Mouse (Mus musculus) olfactory bulb, adult 2 months (tissue): Measurements from ENCODE around the gene Slc35a1. TPM values are rescaled to one million over a fixed set of nuclear protein-coding genes. Genes with fewer than 3 reads are reported as not detected.
"Not testable (repeated sequence)": the region's sequence is repeated elsewhere in the genome, so short reads cannot be mapped to it uniquely, and the experiment has no call there.

Source experiments
- H3K27ac ChIP-seq: fragments of 200-500 bp; 2 replicates; pipeline ENCODE4 v1.5.1; 2012; ENCODE audit warnings: low read depth, low read length; ENCODE audit not compliant: insufficient read depth
- H3K4me1 ChIP-seq: fragments of 200-500 bp; 2 replicates; pipeline ENCODE4 v1.6.1; 2012; ENCODE audit warnings: low read length; ENCODE audit not compliant: control insufficient read depth, insufficient read depth
- H3K4me3 ChIP-seq: fragments of 200-500 bp; 2 replicates; pipeline ENCODE4 v1.5.1; 2012; ENCODE audit warnings: mild to moderate bottlenecking, low read depth, low read length, moderate library complexity; ENCODE audit not compliant: insufficient read depth
- CTCF ChIP-seq: fragments of 200-500 bp; IDR thresholded peaks from 2 replicates; pipeline ENCODE4 v1.5.1; 2012; ENCODE audit warnings: low read depth, mild to moderate bottlenecking, low read length, moderate library complexity; ENCODE audit not compliant: insufficient read depth
- POLR2A ChIP-seq: fragments of 200-500 bp; IDR thresholded peaks from 2 replicates; pipeline ENCODE4 v1.6.1; 2012; ENCODE audit warnings: mild to moderate bottlenecking, low read depth, low read length, moderate library complexity; ENCODE audit not compliant: insufficient read depth
- WGBS: fragments of 180-500 bp; shearing (Covaris S2); methylation state at CpG from one replicate; pipeline ENCODE4 v1.1.7; 2018; 5-methylcytosine and 5-hydroxymethylcytosine counted together
- polyA plus RNA-seq: library from polyadenylated mRNA; stranded (reverse); fragments of >200 nt; gene quantifications from 2 replicates; pipeline ENCODE4 v1.2.4, GENCODE M21; 2012; ENCODE audit warnings: low replicate concordance; ENCODE audit not compliant: missing spikeins, insufficient read depth, insufficient read length

The Slc35a1 gene
- not detected in 2 replicates for polyA plus RNA-seq

DNA sequence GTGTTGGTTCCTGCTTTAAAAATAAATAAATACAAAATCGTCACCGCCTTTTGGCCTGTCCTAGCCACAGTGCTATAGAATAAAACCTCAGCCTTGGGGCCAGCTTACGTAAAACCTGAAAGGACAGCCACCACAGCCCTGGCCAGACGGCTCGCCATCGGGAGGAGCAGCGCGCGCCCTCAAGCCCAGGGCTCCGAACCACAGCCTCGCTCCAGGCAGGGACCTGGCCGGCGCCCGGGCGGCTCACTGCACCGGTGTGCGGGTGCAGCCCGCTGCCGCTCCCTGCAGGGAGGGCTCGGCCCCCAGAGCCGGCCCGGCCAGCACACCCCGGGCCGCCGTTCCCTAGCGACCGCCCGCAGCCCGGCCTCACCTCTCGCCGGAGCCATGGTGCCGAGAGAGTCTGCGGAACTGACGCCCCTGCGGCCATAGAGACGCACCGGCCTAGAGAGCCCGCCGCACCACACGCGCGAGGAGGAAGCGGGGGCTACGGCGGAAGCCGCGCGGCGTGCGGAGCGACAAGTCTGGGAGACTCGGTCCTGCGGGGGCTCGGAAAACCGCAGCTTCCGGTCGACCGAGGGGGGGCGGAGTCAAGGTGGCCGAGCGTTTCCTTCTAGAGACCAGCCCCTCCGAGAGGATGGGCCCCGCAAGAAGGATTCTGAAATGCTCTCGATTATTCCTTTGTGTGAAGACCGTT is at the start of gene Slc35a1:
Slc35a1 (minus strand) TSS at position 565 of the 694 bp plus-strand sequence.
- under 1% methylated on average over 65 of the region's 65 CpGs for WGBS
- Histone ChIP-seq H3K4me3 (peak within 1 kb of the TSS; percentile 79), H3K4me1 (peaks cover 2% of the 10 kb centered on the region; the same call in 1 of the 2 replicates), H3K27ac (peak within 1 kb of the TSS; percentile 66)
- TF ChIP-seq CTCF = no peak
- peak; percentile 75 for TF ChIP-seq POLR2A

DNA sequence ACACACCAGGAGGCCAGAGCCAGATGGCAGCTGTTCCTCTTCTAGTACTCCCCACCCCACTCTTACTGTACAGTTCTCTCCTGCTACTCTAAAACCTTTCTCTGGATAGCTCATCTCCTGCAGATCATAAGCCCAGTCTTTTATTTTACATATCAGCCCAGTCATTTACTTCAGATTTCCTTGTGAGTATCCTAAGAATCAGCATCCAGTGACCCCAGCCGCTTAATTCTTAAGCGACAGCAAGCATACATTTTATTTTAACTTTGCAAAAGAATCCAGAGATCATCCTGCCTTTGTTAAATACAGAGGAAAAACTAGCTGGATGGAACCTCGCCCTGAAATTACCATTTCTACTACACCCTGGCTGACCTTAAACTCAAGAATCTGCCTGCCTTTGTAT is 47.2 kb upstream of the Slc35a1 start:
- WGBS = 75% methylated on average over 3 of the region's 3 CpGs
- peaks cover 6% of the 10 kb centered on the region for H3K4me1 ChIP-seq

DNA sequence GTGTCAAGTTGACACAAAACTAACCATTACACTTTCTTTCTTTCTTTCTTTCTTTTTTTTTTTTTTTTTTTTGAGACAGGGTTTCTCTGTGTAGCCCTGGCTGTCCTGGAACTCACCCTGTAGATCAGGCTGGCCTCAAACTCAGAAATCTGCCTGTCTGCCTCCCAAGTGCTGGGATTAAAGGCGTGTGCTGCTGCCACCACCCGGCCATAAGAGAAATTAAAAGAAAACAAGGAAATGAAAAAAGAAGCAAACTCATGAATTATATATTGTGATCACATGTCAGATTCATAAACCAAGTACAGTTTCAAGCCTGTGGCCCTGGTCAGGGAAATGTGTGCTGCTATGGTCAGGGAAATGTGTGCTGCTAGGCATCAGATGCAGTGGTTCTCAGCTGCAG is 46.2 kb upstream of the Slc35a1 start:
- H3K4me3 ChIP-seq, H3K4me1 ChIP-seq, H3K27ac ChIP-seq: not testable (repeated sequence)
- 42% methylated on average over 2 of the region's 2 CpGs for WGBS

More for the DNA sequence above, 47.2 kb upstream of the Slc35a1 start:
- no peak overlapping the region for H3K27ac ChIP-seq
- no peak overlapping the region for H3K4me3 ChIP-seq
- TF ChIP-seq CTCF = no peak
- no peak for TF ChIP-seq POLR2A

DNA sequence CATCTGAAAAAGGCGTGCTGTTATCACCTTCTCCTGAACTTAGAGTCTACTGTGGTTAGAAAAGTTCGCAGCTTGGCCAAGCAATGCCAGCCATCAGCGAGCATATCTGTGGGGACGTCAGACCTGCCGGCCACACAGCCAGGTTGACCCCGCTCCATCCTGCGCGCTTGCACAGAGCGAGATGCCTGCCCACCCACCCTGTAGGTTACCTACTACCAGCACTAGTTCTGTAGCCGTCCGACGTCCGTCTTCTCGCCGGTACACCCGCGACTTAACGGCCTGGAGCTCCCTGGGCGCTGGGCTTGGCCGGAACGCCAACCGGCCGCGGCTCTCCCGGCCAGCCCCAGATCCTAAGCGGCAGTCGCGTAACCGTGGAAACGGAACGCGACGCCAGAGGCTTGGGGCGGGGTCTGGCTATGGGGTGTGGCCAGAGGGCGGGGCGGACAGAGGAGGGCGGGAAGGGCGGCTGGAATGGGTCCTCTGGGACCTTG is 42.7 kb upstream of the Slc35a1 start, which contains the start of gene Cfap206:
Cfap206 (minus strand) TSS at position 356 of the 491 bp plus-strand sequence.
- Histone ChIP-seq H3K27ac (no peak within 1 kb of the TSS), H3K4me3 (peak within 1 kb of the TSS; percentile 52), H3K4me1 (peaks cover 6% of the 10 kb centered on the region)
- no peak for TF ChIP-seq CTCF
- TF ChIP-seq POLR2A = no peak
- under 1% methylated on average over 38 of the region's 38 CpGs for WGBS

DNA sequence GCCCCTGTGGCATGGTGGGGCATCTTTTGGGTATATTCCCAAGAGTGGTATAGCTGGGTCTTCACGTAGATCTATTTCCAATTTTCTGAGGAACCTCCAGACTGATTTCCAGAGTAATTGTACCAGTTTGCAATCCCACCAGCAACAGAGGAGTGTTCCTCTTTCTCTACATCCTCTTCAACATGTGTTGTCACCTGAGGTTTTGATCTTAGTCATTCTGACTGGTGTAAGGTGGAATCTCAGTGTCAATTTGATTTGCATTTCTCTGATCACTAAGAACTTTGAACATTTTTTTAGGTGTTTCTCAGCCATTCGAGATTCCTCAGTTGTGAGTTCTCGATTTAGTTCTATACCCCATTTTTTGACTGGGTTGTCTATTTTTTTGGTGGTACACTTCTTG is 38.5 kb upstream of the Slc35a1 start:
- H3K27ac ChIP-seq, H3K4me3 ChIP-seq, H3K4me1 ChIP-seq: not testable (repeated sequence)
- 93% methylated on average over 3 of the region's 3 CpGs for WGBS

DNA sequence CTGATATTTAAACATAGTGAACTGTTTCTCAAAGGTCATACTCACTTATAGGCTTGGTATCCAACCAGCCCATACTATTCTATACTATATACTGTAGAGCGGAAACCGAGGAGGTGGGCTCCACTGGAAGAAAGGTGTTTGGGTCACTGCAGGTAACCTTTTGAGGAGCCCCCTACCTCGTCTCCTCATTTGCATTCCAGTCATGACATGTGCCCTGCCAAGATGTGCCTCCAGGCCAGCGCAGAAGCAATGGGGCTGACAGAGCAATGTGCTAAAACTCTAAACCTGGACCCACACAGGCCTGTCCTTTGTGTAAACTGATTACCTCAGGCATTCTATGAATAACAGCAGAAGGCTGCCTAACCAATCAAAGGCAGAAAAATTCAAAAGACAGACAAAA is 37.1 kb upstream of the Slc35a1 start:
- TF ChIP-seq POLR2A (no peak), CTCF (no peak)
- H3K4me3 ChIP-seq = no peak overlapping the region
- 68% methylated on average over 4 of the region's 4 CpGs for WGBS

DNA sequence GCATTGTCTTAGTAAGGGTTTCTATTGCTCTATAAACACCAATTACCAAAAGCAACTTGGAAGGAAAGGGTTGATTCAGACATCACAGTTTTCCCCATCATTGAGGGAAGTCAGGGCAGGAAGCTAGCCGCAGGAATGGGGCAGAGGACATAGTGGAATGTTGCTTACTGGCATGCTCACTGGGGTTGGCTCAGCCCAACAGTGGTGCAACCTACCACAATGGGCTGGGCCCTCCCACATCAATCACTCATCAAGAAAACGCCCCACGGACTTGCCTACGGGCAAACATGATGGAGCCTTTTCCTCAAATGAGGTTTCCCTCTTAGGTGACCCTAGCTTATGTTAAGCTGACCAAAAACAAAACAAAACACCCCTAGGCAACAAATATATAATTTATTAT is 35.9 kb upstream of the Slc35a1 start:
- H3K4me3 ChIP-seq = no peak overlapping the region
- WGBS = 68% methylated on average over 4 of the region's 4 CpGs

More for the DNA sequence above, 37.1 kb upstream of the Slc35a1 start:
- H3K27ac ChIP-seq = no peak overlapping the region
- no peaks in the 10 kb centered on the region for H3K4me1 ChIP-seq

DNA sequence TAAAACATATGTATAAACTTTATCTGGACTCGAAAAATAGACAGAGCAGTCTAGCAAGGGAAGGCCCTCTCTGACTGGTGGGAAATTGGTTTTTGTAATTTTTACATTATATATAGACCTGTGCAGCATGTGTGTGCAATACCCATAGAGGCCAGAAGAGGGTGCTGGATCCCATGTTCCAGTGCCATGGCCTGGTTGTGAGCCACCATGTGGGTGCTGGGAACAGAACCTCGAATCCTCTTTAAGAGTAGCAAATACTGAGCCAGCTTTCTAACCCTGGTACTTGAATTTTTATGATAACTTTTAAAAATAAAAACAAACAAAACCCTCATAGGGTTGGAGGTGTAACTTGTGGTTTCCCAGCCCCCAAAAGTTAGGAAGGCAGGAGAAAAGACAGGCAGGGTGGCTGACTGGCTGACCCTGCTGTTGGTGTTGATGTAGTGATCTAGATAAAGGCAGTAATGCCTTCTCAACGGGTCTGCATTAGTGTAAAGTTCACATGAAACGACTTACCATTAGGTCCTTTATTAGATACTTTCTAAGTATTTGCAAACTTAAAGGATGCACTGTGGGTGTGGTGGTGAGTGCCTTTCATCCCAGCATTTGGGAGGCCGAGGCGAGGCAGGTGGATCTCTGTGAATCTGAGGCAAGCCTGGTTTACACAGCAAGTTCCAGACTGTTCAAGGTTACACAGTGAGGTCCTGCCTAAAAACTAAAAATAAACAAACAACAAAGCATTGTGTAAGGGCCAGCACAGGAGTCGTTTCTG is 33.1 kb upstream of the Slc35a1 start:
- TF ChIP-seq POLR2A (no peak), CTCF (no peak)
- no peak overlapping the region for H3K4me3 ChIP-seq
- H3K27ac ChIP-seq = no peak overlapping the region
- WGBS = 88% methylated on average over 7 of the region's 7 CpGs
- no peaks in the 10 kb centered on the region for H3K4me1 ChIP-seq

More for the DNA sequence above, 35.9 kb upstream of the Slc35a1 start:
- Histone ChIP-seq H3K27ac (no peak overlapping the region), H3K4me1 (no peaks in the 10 kb centered on the region)
- TF ChIP-seq CTCF = no peak
- TF ChIP-seq POLR2A = no peak

DNA sequence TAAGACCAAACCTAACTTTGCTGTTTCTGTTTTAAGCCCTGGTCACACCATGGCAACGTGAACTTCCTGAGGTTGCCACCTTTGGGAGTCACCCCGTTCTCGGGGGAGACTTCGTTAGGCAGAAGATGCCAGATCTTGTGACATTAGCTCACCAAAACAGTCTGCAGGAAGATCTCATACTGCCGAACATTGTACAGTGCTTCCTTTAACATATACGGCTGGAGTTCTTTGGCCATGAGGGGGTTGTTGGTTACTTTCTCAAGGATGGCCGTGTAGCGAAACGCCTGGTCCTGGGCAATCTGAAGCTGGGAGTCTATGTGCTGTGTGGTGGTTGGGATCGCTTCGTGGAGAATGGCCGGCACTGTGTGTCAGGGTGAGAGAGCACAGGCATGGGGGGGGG is 32.2 kb upstream of the Slc35a1 start:
- H3K4me3 ChIP-seq = no peak overlapping the region
- no peak for TF ChIP-seq CTCF
- no peak for TF ChIP-seq POLR2A
- H3K27ac ChIP-seq = no peak overlapping the region
- H3K4me1 ChIP-seq = no peaks in the 10 kb centered on the region
- 96% methylated on average over 12 of the region's 12 CpGs for WGBS
